Mouse (Mus musculus) embryonic facial prominence, embryonic 15.5 days (tissue): Measurements from ENCODE around the gene Nkapl. TPM values are rescaled to one million over a fixed set of nuclear protein-coding genes. Genes with fewer than 3 reads are reported as not detected.
"Not testable (repeated sequence)": the region's sequence is repeated elsewhere in the genome, so short reads cannot be mapped to it uniquely, and the experiment has no call there.

Source experiments
- ATAC-seq: fragments of 200-750 bp; cut with Nextera tagmentation; 2 replicates; pipeline ENCODE4 v1.8.0; 2017; ENCODE audit warnings: low read depth, moderate TSS enrichment; ENCODE audit not compliant: insufficient number of reproducible peaks, low FRiP score, low TSS enrichment
- H3K27ac ChIP-seq: fragments of 300-500 bp; sonication (generic); replicated peaks from 2 replicates; pipeline ENCODE4 v1.5.1; 2015; ENCODE audit warnings: mild to moderate bottlenecking, inconsistent platforms
- H3K27me3 ChIP-seq: fragments of 300-500 bp; sonication (generic); 2 replicates; pipeline ENCODE4 v1.6.1; 2015; ENCODE audit warnings: inconsistent platforms
- H3K36me3 ChIP-seq: fragments of 300-500 bp; sonication (generic); 2 replicates; pipeline ENCODE4 v1.6.1; 2015; ENCODE audit warnings: mild to moderate bottlenecking, inconsistent platforms
- H3K4me1 ChIP-seq: fragments of 300-500 bp; sonication (generic); 2 replicates; pipeline ENCODE4 v1.6.1; 2015; ENCODE audit warnings: inconsistent platforms
- H3K4me2 ChIP-seq: fragments of 300-500 bp; sonication (generic); replicated peaks from 2 replicates; pipeline ENCODE4 v1.6.1; 2015; ENCODE audit warnings: mild to moderate bottlenecking, inconsistent platforms
- H3K4me3 ChIP-seq: fragments of 300-500 bp; sonication (generic); replicated peaks from 2 replicates; pipeline ENCODE4 v1.5.1; 2015; ENCODE audit warnings: mild to moderate bottlenecking, inconsistent platforms
- H3K9ac ChIP-seq: fragments of 300-500 bp; sonication (generic); 2 replicates; pipeline ENCODE4 v1.6.1; 2015; ENCODE audit warnings: inconsistent platforms
- H3K9me3 ChIP-seq: fragments of 300-500 bp; sonication (generic); replicated peaks from 2 replicates; pipeline ENCODE4 v1.6.1; 2016; ENCODE audit warnings: inconsistent platforms
- WGBS: fragments of 180-500 bp; shearing (Covaris S2); methylation state at CpG from one replicate; pipeline ENCODE4 v1.1.7; 2015; 5-methylcytosine and 5-hydroxymethylcytosine counted together
- polyA plus RNA-seq: library from polyadenylated mRNA; unstranded; fragments of >200 nt; fragmentation: Nextera tagmentation; extraction: Ambion mirVana; gene quantifications from 2 replicates; pipeline ENCODE4 v1.2.1, GENCODE M21; 2015

The Nkapl gene
- polyA plus RNA-seq, 1 experiment from 2014 or later = 2.3 TPM

DNA sequence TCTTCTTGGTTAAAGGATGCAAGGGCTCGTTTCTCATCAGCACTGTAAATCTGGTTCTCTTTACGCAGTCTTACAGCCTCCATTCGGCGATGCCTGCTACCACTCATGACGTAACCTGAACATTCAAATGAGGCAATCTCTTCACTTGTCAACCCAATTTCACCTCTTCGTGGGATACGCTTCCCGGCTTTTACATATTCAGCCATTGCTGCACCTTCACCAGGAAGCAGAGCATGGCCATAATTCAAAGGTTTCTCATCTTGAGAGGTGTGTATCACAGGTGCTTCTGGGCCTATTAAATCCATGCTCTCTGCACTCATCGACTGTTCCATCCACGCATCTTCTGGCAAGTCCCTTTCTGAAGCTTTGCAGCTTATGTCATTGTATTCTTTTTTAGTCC is 973 bp downstream of the Nkapl start:
- H3K27me3 ChIP-seq = no peaks in the 10 kb centered on the region; the same call in 1 of the 2 replicates
- ATAC-seq = no peak
- 85% methylated on average over 10 of the region's 10 CpGs for WGBS
- H3K36me3 ChIP-seq = no peaks in the 10 kb centered on the region
- H3K4me2 ChIP-seq = no peak overlapping the region
- H3K4me3 ChIP-seq = no peak overlapping the region
- 0 out of 2 replicates have a peak, but pooled peaks cover 4% of the 10 kb centered on the region for H3K4me1 ChIP-seq
- no peak overlapping the region for H3K9ac ChIP-seq
- no peaks in the 10 kb centered on the region for H3K9me3 ChIP-seq
- H3K27ac ChIP-seq = no peak overlapping the region

DNA sequence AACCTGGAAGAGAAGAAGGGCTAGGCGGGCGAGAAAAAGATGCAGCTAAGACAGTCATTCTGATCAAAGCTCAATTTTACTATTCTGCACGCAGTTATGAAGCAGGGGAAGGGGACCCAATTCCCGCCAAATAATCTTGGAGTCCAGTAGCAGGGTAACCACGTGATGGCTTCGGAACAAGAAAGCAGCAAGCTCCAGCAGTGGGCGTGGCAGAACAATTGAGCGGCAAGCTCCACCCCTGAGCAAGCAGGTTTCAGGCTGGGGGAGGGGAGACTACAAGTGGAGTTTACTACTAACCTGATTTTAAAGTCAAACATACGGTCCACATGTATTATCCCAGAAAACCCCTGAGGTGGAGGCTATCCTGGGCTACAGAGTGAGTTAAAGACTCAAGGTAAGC is 5.8 kb downstream of the Nkapl start:
- H3K36me3 ChIP-seq, H3K9ac ChIP-seq, H3K4me3 ChIP-seq, ATAC-seq, H3K4me2 ChIP-seq, H3K4me1 ChIP-seq, H3K9me3 ChIP-seq, H3K27me3 ChIP-seq, H3K27ac ChIP-seq: not testable (repeated sequence)
- WGBS = 43% methylated on average over 9 of the region's 9 CpGs

DNA sequence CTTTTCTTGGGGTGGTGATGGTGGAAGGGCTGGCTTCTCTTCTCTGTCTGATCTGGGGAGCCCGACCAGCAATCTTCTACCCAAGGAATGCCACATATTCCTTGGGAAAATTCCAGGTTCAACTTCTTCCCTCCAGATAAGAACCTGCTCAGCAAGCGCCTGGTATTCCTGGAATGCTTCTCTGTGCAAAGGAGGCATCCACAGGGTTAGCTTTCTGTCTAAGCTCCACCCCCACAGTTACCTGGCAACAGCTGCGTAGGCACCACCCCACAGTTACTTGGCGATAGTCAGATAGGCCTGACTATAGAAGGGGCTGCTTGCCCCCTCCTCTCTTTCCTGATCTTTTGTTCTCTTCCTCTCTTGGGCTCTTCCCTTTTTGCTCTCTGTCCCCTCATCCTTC is 12.0 kb downstream of the Nkapl start:
- ATAC-seq = no peak
- 5% methylated on average over 4 of the region's 4 CpGs for whole genome bisulfite sequencing
- H3K4me1 ChIP-seq = peaks cover 12% of the 10 kb centered on the region; the same call in 1 of the 2 replicates
- H3K36me3 ChIP-seq = 0 out of 2 replicates have a peak, but pooled peaks cover 2% of the 10 kb centered on the region
- H3K9me3 ChIP-seq = no peaks in the 10 kb centered on the region
- H3K9ac ChIP-seq = no peak overlapping the region
- H3K27me3 ChIP-seq = 0 out of 2 replicates have a peak, but pooled peaks cover 3% of the 10 kb centered on the region
- no peak overlapping the region for H3K27ac ChIP-seq
- H3K4me3 ChIP-seq = no peak overlapping the region
- no peak overlapping the region for H3K4me2 ChIP-seq

DNA sequence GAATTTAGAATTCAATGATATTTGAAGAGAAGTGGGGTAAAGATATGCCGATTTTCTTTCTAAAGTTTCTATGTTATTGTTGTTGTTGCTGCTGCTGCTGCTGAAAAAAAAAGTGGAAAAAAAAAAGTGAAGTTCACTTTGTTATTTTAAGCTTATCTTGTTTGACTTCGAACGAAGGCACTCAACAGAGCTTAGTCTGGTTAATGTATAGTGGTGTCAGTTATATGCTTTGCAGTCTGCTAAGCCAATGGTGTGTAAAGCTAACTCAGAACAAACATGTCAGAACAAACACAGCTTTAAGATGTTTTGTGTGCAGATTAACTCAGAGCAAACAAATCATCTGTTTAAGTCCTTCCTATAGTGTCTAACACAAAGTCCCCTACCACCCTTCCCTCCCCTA is 14.2 kb downstream of the Nkapl start:
- Histone ChIP-seq H3K36me3 (peaks cover 8% of the 10 kb centered on the region; the same call in 1 of the 2 replicates), H3K4me3 (no peak overlapping the region), H3K27ac (no peak overlapping the region), H3K4me2 (peak overlapping the region; percentile 58; the same call in 1 of the 2 replicates), H3K9ac (no peak overlapping the region), H3K4me1 (peaks cover 12% of the 10 kb centered on the region; the same call in 1 of the 2 replicates), H3K27me3 (0 out of 2 replicates have a peak, but pooled peaks cover 3% of the 10 kb centered on the region), H3K9me3 (no peaks in the 10 kb centered on the region)
- whole genome bisulfite sequencing = 91% methylated on average over 3 of the region's 3 CpGs
- ATAC-seq = no peak

DNA sequence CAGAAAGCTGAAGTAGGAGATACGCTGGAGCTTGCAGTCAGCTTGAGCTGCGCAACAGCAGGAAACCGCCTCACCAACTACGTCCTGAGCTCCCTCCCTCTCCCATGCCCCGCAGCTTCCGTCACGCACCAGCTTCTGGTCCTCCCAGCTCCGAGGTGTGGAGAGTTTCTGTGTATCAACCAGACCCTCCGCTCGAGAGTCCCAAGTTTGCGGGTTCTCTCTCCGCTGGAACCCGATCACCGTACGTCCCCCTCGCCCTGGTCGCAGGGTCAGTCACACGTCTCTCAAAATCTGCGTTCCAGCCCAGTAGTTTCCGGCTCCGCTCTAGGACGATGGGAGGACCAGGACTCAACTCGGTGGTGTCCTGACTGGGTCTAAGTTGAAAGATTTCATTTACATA is 14.9 kb downstream of the Nkapl start, which contains the start of gene Zscan26:
TSS of gene Zscan26 (minus strand) at position 282 of the 400 bp plus-strand sequence.
- under 1% methylated on average over 23 of the region's 23 CpGs for WGBS
- ATAC-seq = peak; percentile 88
- Histone ChIP-seq H3K9me3 (no peaks in the 10 kb centered on the region), H3K36me3 (peaks cover 10% of the 10 kb centered on the region; the same call in 1 of the 2 replicates), H3K9ac (peak within 1 kb of the TSS; percentile 55), H3K4me1 (peaks cover 12% of the 10 kb centered on the region; the same call in 1 of the 2 replicates), H3K4me2 (peak within 1 kb of the TSS; percentile 58), H3K4me3 (peak within 1 kb of the TSS; percentile 68), H3K27ac (peak within 1 kb of the TSS; percentile 83), H3K27me3 (0 out of 2 replicates have a peak, but pooled peaks cover 3% of the 10 kb centered on the region)

DNA sequence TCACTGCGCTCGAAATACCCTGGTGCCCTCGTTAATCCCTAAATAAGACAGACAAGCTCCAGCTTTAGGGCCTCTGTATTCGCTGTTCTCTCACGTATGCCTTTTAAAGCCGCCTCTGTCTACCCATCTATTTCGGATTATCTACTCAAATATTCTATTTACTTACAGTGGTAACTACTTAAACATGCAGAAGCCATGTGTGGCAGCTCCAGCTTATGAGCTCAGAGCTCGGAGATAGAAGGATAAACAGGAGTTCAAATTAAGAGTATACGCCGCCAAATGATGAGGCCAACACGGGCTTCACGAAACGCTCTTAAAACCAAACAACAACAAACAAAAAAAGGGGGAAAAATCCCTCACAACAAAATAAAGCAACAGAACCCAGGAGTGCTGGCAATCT is 15.3 kb downstream of the Nkapl start:
- peaks cover 12% of the 10 kb centered on the region; the same call in 1 of the 2 replicates for H3K4me1 ChIP-seq
- peak overlapping the region; percentile 83 for H3K27ac ChIP-seq
- H3K9ac ChIP-seq = peak overlapping the region; percentile 55
- 2% methylated on average over 13 of the region's 13 CpGs for WGBS
- peak overlapping the region; percentile 58 for H3K4me2 ChIP-seq
- peak overlapping the region; percentile 68 for H3K4me3 ChIP-seq
- 0 out of 2 replicates have a peak, but pooled peaks cover 3% of the 10 kb centered on the region for H3K27me3 ChIP-seq
- H3K9me3 ChIP-seq = no peaks in the 10 kb centered on the region
- no peak for ATAC-seq
- peaks cover 14% of the 10 kb centered on the region for H3K36me3 ChIP-seq

DNA sequence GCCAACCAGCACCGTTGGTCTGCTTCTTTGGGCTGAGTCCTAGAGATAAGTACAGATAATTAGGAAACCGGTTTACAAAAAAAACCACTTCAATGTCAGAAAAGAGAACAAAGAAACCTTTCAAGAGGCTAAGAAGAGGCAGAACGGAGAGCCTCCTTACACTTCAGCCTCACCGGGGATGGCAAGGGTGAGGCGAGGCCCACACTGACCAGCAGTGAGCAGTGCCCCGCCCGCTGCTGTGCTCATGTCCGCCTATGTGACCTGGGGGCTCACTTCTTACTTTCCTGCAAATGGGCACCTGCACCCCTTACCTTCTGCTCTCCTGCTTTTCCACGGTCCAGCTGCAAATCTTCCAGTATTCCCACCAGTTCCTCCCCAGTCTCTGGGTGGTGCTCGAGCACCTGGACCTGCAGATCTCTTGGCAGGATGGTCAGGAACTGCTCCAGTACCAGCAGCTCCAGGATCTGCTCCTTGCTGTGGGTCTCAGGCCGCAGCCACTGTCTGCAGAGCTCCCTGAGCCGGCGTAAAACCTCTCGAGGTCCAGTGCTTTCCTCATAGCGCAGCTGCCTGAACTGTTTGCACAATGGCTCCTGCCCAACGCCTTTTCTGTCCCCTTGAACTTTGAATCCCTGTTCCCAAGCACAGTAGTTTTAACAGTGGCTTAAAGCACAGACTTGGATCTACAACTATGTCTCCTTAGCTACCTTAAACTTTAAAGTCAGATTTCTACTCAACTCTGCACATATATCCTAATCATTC is 20.3 kb downstream of the Nkapl start:
- H3K4me1 ChIP-seq = peaks cover 12% of the 10 kb centered on the region; the same call in 1 of the 2 replicates
- no peak overlapping the region for H3K4me3 ChIP-seq
- H3K4me2 ChIP-seq = no peak overlapping the region
- H3K27me3 ChIP-seq = no peaks in the 10 kb centered on the region
- H3K27ac ChIP-seq = no peak overlapping the region
- no peaks in the 10 kb centered on the region for H3K9me3 ChIP-seq
- H3K9ac ChIP-seq = no peak overlapping the region
- WGBS = 74% methylated on average over 16 of the region's 16 CpGs
- ATAC-seq = no peak
- H3K36me3 ChIP-seq = peaks cover 55% of the 10 kb centered on the region

DNA sequence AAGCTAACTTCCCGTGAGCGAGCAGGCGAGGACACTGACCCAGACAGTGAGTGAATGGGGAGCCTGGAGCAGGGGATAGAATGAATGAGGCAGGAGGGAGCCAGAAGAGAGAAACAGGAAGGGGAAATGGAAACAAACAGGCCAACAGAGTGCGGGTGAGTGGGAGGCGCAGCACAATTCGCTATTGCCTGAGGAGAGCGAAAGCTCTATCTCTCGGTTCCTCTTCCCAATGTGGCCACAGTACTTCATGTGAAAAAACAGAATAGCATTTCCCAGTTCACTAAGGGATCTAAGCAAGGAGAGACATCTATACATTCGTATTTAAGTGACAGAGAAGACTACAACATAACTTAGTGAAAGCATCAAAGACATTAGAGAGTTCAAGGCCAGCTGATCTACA is 21.5 kb downstream of the Nkapl start:
- 87% methylated on average over 9 of the region's 9 CpGs for WGBS
- Histone ChIP-seq H3K36me3 (peaks cover 56% of the 10 kb centered on the region), H3K27me3 (no peaks in the 10 kb centered on the region), H3K4me3 (no peak overlapping the region), H3K4me2 (no peak overlapping the region), H3K4me1 (0 out of 2 replicates have a peak, but pooled peaks cover under 1% of the 10 kb centered on the region), H3K27ac (no peak overlapping the region), H3K9ac (no peak overlapping the region), H3K9me3 (no peaks in the 10 kb centered on the region)
- ATAC-seq = no peak

DNA sequence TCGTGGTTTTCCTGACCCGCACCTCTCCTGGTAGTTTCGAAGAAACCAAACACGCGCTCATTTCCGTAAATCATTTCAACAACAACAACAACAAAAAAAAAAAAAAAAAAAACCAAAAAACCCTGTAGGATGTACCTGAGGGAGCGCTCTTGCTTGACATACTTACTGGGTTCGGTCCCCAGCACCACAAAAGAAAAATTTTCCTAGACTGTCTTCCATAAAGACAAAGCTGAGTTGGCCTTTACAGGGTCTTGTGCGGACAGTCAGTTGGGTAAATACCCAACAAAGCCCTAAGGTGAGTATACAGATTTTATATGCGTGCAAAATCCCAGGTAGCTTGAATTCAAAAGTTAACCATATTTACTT is 27.1 kb downstream of the Nkapl start:
- Histone ChIP-seq H3K4me2 (peak overlapping the region; percentile 81), H3K36me3 (peaks cover 26% of the 10 kb centered on the region), H3K4me3 (peak overlapping the region; percentile 59), H3K27ac (peak overlapping the region; percentile 82), H3K4me1 (peaks cover 8% of the 10 kb centered on the region; the same call in 1 of the 2 replicates), H3K9me3 (no peaks in the 10 kb centered on the region), H3K27me3 (no peaks in the 10 kb centered on the region), H3K9ac (peak overlapping the region; percentile 48; the same call in 1 of the 2 replicates)
- 14% methylated on average over 10 of the region's 10 CpGs for WGBS
- no peak for ATAC-seq

DNA sequence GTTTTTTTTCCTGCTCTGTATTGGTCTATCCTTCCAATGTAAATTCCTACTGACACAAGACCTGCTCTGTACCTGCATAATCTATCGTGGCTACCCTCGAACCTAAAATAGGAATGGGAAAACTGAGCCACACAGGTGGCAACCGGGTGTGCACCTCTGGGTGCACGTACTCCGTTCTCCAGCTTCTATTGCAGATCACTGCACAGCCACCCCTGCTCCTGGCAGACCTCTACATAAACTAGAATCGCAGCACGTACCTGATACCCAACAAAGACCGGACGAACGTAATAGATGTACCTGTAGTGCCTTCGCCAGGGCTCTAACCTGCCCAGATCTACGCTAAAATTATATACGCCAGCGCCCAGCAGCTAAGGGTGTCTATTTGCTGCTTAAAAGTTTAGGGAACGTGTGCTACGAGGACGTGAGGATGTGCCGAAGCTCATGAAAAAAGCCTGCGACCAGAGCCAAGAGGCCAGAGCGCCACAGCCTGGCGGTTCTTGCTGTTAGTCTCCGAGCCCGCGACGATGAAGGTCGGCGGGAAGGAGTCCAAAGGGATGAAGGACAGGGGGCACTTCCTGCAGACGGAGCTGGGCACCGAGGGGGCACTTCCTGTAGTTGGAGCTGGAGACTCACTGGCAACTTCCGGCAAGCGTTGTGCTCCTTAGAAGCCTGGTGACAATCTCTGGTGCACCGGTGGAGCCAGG is 27.7 kb downstream of the Nkapl start, which contains the start of gene Pgbd1:
TSS of gene Pgbd1 (minus strand) at position 556 of the 704 bp plus-strand sequence.
- peak within 1 kb of the TSS; percentile 59 for H3K4me3 ChIP-seq
- peak within 1 kb of the TSS; percentile 81 for H3K4me2 ChIP-seq
- peak within 1 kb of the TSS; percentile 82 for H3K27ac ChIP-seq
- peak within 1 kb of the TSS; percentile 48 for H3K9ac ChIP-seq
- peaks cover 8% of the 10 kb centered on the region; the same call in 1 of the 2 replicates for H3K4me1 ChIP-seq
- peaks cover 25% of the 10 kb centered on the region for H3K36me3 ChIP-seq
- H3K9me3 ChIP-seq = no peaks in the 10 kb centered on the region
- under 1% methylated on average over 32 of the region's 32 CpGs for WGBS
- peak; percentile 80 for ATAC-seq
- no peaks in the 10 kb centered on the region for H3K27me3 ChIP-seq

DNA sequence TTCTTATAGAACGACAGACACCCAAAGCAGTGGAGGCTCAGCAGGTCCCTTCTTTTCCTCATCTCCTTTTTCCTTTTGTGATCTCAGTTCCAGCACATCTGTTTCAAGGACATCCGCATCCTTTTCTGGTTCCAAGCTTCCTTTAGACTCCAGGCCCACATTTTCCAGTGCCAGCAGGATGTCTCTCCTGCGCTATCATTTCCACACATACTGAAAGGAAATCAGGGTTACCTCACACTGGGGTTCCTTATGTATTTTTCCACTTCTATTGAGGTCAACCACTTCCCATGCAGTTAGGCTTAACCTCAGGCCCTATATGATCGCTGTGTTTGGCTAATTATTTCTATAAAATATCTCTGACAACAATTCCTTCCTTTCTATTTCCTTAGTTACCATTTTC is 32.8 kb downstream of the Nkapl start:
- H3K27me3 ChIP-seq = no peaks in the 10 kb centered on the region
- no peaks in the 10 kb centered on the region for H3K9me3 ChIP-seq
- H3K4me3 ChIP-seq = no peak overlapping the region
- no peak overlapping the region for H3K27ac ChIP-seq
- WGBS = 85% methylated on average over 4 of the region's 4 CpGs
- H3K9ac ChIP-seq = no peak overlapping the region
- no peaks in the 10 kb centered on the region for H3K36me3 ChIP-seq
- no peak overlapping the region for H3K4me2 ChIP-seq
- H3K4me1 ChIP-seq = peaks cover 8% of the 10 kb centered on the region; the same call in 1 of the 2 replicates
- ATAC-seq = no peak
